Mouse (Mus musculus) heart, postnatal 0 days (tissue): Measurements from ENCODE around the gene 1190002N15Rik. TPM values are rescaled to one million over a fixed set of nuclear protein-coding genes. Genes with fewer than 3 reads are reported as not detected.

Source experiments
- ATAC-seq: fragments of 200-750 bp; cut with Nextera tagmentation; 2 replicates; pipeline ENCODE4 v1.8.0; 2017; ENCODE audit warnings: low read depth, moderate number of reproducible peaks, moderate library complexity; ENCODE audit not compliant: insufficient read depth
- DNase-seq: peaks from one replicate; pipeline ENCODE4 v3.0.0-alpha.2; 2016; ENCODE audit warnings: low spot score
- H3K27ac ChIP-seq: fragments of 300-500 bp; sonication (generic); 2 replicates; pipeline ENCODE4 v1.5.1; 2014; ENCODE audit warnings: low read depth, mild to moderate bottlenecking
- H3K27me3 ChIP-seq: fragments of 300-500 bp; sonication (generic); 2 replicates; pipeline ENCODE4 v1.6.1; 2014; ENCODE audit warnings: low read length, mixed read lengths; ENCODE audit not compliant: control insufficient read depth, insufficient read depth
- H3K36me3 ChIP-seq: fragments of 300-500 bp; sonication (generic); replicated peaks from 2 replicates; pipeline ENCODE4 v1.6.1; 2014; ENCODE audit warnings: low read length, mixed read lengths; ENCODE audit not compliant: control insufficient read depth, insufficient read depth
- H3K4me1 ChIP-seq: fragments of 300-500 bp; sonication (generic); 2 replicates; pipeline ENCODE4 v1.6.1; 2014; ENCODE audit warnings: antibody characterized with exemption; ENCODE audit not compliant: control insufficient read depth, insufficient read depth
- H3K4me2 ChIP-seq: fragments of 300-500 bp; sonication (generic); 2 replicates; pipeline ENCODE4 v1.6.1; 2014; ENCODE audit warnings: low read depth, mild to moderate bottlenecking, low read length, moderate library complexity
- H3K4me3 ChIP-seq: fragments of 300-500 bp; sonication (generic); 2 replicates; pipeline ENCODE4 v1.5.1; 2014; ENCODE audit warnings: low read depth, low read length
- H3K9ac ChIP-seq: fragments of 300-500 bp; sonication (generic); replicated peaks from 2 replicates; pipeline ENCODE4 v1.6.1; 2014; ENCODE audit warnings: low read depth, low read length, mixed read lengths
- H3K9me3 ChIP-seq: fragments of 300-500 bp; sonication (generic); replicated peaks from 2 replicates; pipeline ENCODE4 v1.6.1; 2016; ENCODE audit warnings: low read length; ENCODE audit not compliant: control insufficient read depth
- CTCF ChIP-seq: IDR thresholded peaks from 2 replicates; pipeline ENCODE4 v1.5.1; 2016; ENCODE audit warnings: antibody characterized with exemption, control low read depth, low read depth
- EP300 ChIP-seq: IDR thresholded peaks from 2 replicates; pipeline ENCODE4 v1.6.1; 2016; ENCODE audit warnings: antibody characterized with exemption, low read depth
- WGBS: fragments of 180-500 bp; shearing (Covaris S2); extraction: QIAGEN DNeasy Blood & Tissue Kit; methylation state at CpG from one replicate; pipeline ENCODE4 v1.1.7; 2014; 5-methylcytosine and 5-hydroxymethylcytosine counted together
- polyA plus RNA-seq: library from polyadenylated mRNA; unstranded; fragments of >200 nt; fragmentation: Nextera tagmentation; extraction: Ambion mirVana; gene quantifications from 2 replicates; pipeline ENCODE4 v1.2.1, GENCODE M21; 2015
- total RNA-seq: library from RNA; depleted of rRNA; stranded (reverse); fragments of >200 nt; gene quantifications from 2 replicates; pipeline ENCODE4 v1.2.3, GENCODE M21; 2014; ENCODE audit warnings: low replicate concordance; rRNA removed

1190002N15Rik gene
- total and polyA plus RNA-seq, 2 experiments from 2014 or later = 10.8 to 52.0 TPM

DNA sequence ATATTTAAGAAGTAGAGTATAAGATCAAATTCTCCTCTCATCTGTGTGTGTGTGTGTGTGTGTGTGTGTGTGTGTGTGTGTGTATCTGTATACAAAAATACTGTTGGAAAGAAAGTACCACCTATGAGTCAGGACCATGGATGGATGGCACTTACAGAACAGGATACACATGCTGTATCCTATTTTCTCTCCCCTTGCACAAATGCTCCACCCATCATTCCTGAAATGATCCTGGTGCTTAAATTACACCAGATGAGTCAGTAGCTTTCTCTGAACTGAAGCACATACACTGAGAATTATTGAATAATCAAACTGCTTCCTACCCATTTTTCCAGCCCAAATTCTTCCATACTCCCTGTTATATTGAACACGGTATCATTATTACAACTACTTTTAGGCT, 61.9 kb downstream of the 1190002N15Rik start:
- WGBS = 90% methylated on average over 1 of the region's 1 CpGs
- DNase-seq = no peak
- Histone ChIP-seq H3K9me3 (no peaks in the 10 kb centered on the region), H3K27ac (no peak overlapping the region), H3K4me3 (no peak overlapping the region), H3K36me3 (no peaks in the 10 kb centered on the region), H3K27me3 (no peaks in the 10 kb centered on the region), H3K4me1 (no peaks in the 10 kb centered on the region), H3K4me2 (no peak overlapping the region), H3K9ac (no peak overlapping the region)
- no peak for ATAC-seq
- TF ChIP-seq EP300 (no peak), CTCF (no peak)

DNA sequence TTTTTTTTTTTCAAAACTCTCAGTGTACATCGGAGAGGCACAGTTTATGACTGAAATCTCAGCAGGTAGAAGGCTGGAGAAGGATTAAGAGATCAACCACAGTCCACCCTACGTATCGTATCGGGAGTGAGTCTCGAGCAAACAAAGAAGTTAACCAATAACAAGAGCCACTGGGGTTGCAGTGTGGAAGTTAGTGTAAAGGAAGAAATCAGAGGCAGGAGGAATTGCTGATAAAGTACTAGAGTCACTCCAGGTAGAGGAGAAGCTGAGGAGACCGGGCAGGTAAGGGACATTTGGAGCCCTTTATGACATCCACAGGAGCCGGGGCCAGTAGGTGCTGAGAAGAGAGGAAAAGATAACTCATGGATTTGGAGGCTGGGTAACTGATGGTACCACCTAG, 64.0 kb downstream of the 1190002N15Rik start:
- H3K4me1 ChIP-seq = no peaks in the 10 kb centered on the region
- H3K36me3 ChIP-seq = no peaks in the 10 kb centered on the region
- H3K27me3 ChIP-seq = no peaks in the 10 kb centered on the region
- H3K27ac ChIP-seq = no peak overlapping the region
- DNase-seq = no peak
- TF ChIP-seq EP300 (no peak), CTCF (no peak)
- 85% methylated on average over 7 of the region's 7 CpGs for WGBS
- H3K4me3 ChIP-seq = no peak overlapping the region
- no peak overlapping the region for H3K9ac ChIP-seq
- no peak overlapping the region for H3K4me2 ChIP-seq
- no peak for ATAC-seq
- H3K9me3 ChIP-seq = no peaks in the 10 kb centered on the region

DNA sequence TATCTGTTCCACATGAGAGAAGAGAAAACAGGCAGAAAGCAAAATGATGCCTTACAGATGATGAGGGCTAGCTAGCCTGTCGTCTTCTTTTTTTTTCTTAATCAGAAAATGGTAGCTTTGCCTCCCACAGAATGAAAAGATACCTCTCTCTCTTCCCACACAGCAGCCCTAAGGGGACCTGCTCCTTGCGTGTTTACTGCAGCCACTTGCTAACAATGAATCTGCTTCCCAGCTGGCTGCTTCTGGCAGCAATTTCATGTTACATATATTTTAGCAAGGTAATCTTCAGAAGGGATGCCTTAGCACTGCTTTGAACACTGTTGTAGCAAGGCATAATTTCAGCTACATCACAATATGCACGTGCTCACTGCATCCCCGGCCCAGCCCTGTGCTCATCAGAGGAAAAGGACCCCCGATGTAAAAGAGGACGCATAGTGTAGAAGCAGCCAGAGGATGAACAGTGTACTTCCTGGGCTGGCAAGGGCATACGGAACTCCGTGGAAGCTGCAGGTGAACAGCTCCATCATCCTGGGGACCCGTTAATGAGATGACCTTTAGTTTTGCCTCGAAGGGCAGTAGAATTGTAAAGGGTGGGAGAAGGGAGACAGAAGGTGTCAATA, 64.8 kb downstream of the 1190002N15Rik start:
- Histone ChIP-seq H3K9ac (no peak overlapping the region), H3K4me3 (no peak overlapping the region), H3K4me1 (no peaks in the 10 kb centered on the region), H3K27me3 (no peaks in the 10 kb centered on the region), H3K4me2 (no peak overlapping the region), H3K36me3 (no peaks in the 10 kb centered on the region), H3K27ac (no peak overlapping the region), H3K9me3 (no peaks in the 10 kb centered on the region)
- no peak for ATAC-seq
- TF ChIP-seq CTCF = no peak
- TF ChIP-seq EP300 = no peak
- 69% methylated on average over 10 of the region's 10 CpGs for WGBS
- DNase-seq = no peak

DNA sequence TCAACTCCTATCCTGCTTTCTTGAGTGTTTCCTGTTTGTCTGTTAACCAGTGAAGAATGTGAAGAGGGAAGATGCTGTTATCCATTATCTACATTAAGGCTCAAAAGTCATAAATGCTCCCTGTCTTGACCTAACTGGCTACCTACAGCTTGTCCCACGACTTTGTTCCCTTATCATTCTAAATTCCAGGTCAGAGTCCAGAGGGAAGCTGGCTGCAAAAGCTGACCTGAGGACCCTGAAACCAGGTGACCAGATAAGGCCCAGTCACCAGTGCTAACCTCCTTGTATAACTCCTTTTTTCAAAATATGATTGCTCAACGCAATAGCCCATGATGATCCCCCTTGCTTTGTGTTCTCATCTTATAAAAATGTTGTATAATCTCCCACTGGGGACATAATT, 66.4 kb downstream of the 1190002N15Rik start:
- TF ChIP-seq CTCF (no peak), EP300 (no peak)
- 41% methylated on average over 2 of the region's 2 CpGs for WGBS
- no peak overlapping the region for H3K4me3 ChIP-seq
- no peak overlapping the region for H3K27ac ChIP-seq
- no peaks in the 10 kb centered on the region for H3K36me3 ChIP-seq
- no peak for ATAC-seq
- no peak overlapping the region for H3K9ac ChIP-seq
- DNase-seq = no peak
- no peak overlapping the region for H3K4me2 ChIP-seq
- H3K27me3 ChIP-seq = no peaks in the 10 kb centered on the region
- H3K9me3 ChIP-seq = no peaks in the 10 kb centered on the region
- no peaks in the 10 kb centered on the region for H3K4me1 ChIP-seq

Other genes with a start within 250 kb of the 1190002N15Rik start
- gene Slc9a9, start 131.8 kb upstream of the 1190002N15Rik start, total RNA-seq = 1.3 and 7.1 TPM in 2 replicates
- 1.9 and 2.1 TPM in 2 replicates for gene Slc9a9, start 131.8 kb upstream of the 1190002N15Rik start, polyA plus RNA-seq